Mouse (Mus musculus): ENCODE data around the gene Hmg20a. TPM values are rescaled to one million over a fixed set of nuclear protein-coding genes. Genes with fewer than 3 reads are reported as not detected.

Hmg20a gene
- total RNA-seq, 1 experiment from 2014 or later = 47.5 TPM

- ATAC-seq (replicated peaks in 1 of 2; ENCODE audit: insufficient read depth in 1 of 2, low FRiP score in 2 of 2, low TSS enrichment in 1 of 2, low read depth in 1 of 2, poor library complexity in 2 of 2, severe bottlenecking in 2 of 2) = no peak
These were observed 126.5 kb downstream of the Hmg20a start for GRCm38 (mm10) chr9:56544687-56545475.

Other genes starting within 250 kb of the Hmg20a start
- gene Peak1, start 542 bp upstream of the Hmg20a start, total RNA-seq (2017) = 31.5 and 41.3 TPM in 2 replicates

Data from hematopoietic stem cell, adult 5-6 weeks (primary cell).